In genomic region chr5:107499891-107500535, GRCm38 (mm10) we compare ENCODE assay signal across 23 mouse cellular contexts. TPM values are rescaled to one million over a fixed set of nuclear protein-coding genes. Genes with fewer than 3 reads are reported as not detected.
DNase-seq lines count a peak whose midpoint lies in the region; TF ChIP-seq lines count a peak whose summit lies in the region.
"Had no signal": no experiment of that assay in that cellular context is flagged by ENCODE, and none has a peak within 500 bp of the region (broad histone marks: within the 10 kb centered on the region; RNA-seq: fewer than 3 reads in every experiment).

No protein-coding gene starts in this region.

- H3K4me3 ChIP-seq in layer of hippocampus, adult 2 months, result peak overlapping the region; percentile 53
- H3K4me3 ChIP-seq in cerebellum, adult 2 months (replicated peaks; ENCODE audit: insufficient read depth, low read depth, low read length), result peak overlapping the region; percentile 20
- H3K4me3 ChIP-seq: embryonic facial prominence, embryonic 10.5 days; heart, adult 2 months; heart, embryonic 13.5 days; limb, embryonic 12.5 days had no signal

- H3K27me3 ChIP-seq in cerebellum, adult 2 months (ENCODE audit: control insufficient read depth, insufficient read depth, low read length), result no peaks in the 10 kb centered on the region
- H3K27me3 ChIP-seq: heart, embryonic 13.5 days; hindbrain, embryonic 12.5 days; limb, embryonic 12.5 days had no signal

- TF ChIP-seq POLR2A in cerebellum, adult 2 months (IDR thresholded peaks at IDR 0.05; ENCODE audit: borderline replicate concordance, insufficient read depth, low read length), result no peak

- whole genome bisulfite sequencing in cerebellum, adult 2 months, result 15% methylated on average over 5 of the region's 5 CpGs

- intact Hi-C loops in heart, postnatal 10 days (cut with DNase I), result loop anchor here (10.0 kb wide), 1 partner anchor 655 kb away; no protein-coding TSS in a partner anchor

- no peak for TF ChIP-seq CTCF in layer of hippocampus, adult 2 months (conservative IDR thresholded peaks at IDR 0.05)
- no peak for TF ChIP-seq CTCF in cerebellum, adult 2 months (IDR thresholded peaks at IDR 0.05; ENCODE audit: borderline replicate concordance, insufficient read depth, low read depth, low read length)

- DNase-seq in cerebellum, adult 11-12 months, result peak; percentile 80
- DNase-seq in cerebellum, postnatal 4 days (ENCODE audit: low spot score in 2 of 2), result no peak
- no peak for DNase-seq in layer of hippocampus, adult 2 months (ENCODE audit: low spot score in 2 of 2)
- no peak for DNase-seq in layer of hippocampus, postnatal 36 days
- peak; percentile 76 to 84 for DNase-seq in cerebellum, adult 2 months
- peak; percentile 78 to 87 for DNase-seq in cerebellum, postnatal 25 days
- DNase-seq in heart, postnatal 10 days, result no peak
- DNase-seq in thymus, postnatal 36 days, result no peak
- DNase-seq: adrenal gland, postnatal 10 days; gastrocnemius, postnatal 36 days; heart, adult 2 months; kidney, adult 18-20 months; liver, postnatal 0 days; lung, postnatal 14 days; right cerebral cortex, postnatal 14 days had no signal

- H3K4me1 ChIP-seq in cerebellum, adult 2 months (ENCODE audit: control insufficient read depth, insufficient read depth, low read length), result peaks cover 20% of the 10 kb centered on the region
- H3K4me1 ChIP-seq: heart, embryonic 13.5 days had no signal

- peak overlapping the region; percentile 96; the same call in 1 of the 2 replicates for H3K27ac ChIP-seq in layer of hippocampus, adult 2 months
- H3K27ac ChIP-seq in cerebellum, adult 2 months (ENCODE audit: insufficient read depth, low read length), result no peak overlapping the region
- H3K27ac ChIP-seq: embryonic facial prominence, embryonic 10.5 days; heart, adult 2 months; heart, embryonic 13.5 days; hindbrain, embryonic 12.5 days; kidney, postnatal 0 days; limb, embryonic 12.5 days had no signal

RNA-seq across cellular contexts. Expression of gene Gm42669, which starts 7.4 kb away (rescaled TPM):
- total RNA-seq in layer of hippocampus, adult 2 months (2021), result under 1 TPM; 0.31 to 0.37 TPM
- total RNA-seq in layer of hippocampus, postnatal 36 days (2021), result 1 to 10 TPM in 1 of 2 experiments, under 1 TPM in 1; 0.15 to 1.0 TPM
- 0.23 and 0.46 TPM in 2 replicates for polyA plus RNA-seq in cerebellum, adult 2 months (2012; rRNA removed)
- total RNA-seq in heart, postnatal 10 days (2021), result not detected
- total RNA-seq: gastrocnemius, postnatal 36 days; heart, adult 2 months had no signal
- polyA plus RNA-seq: large intestine, adult 2 months had no signal

RNA-seq across cellular contexts. Expression of gene 1700028K03Rik, which starts 34.5 kb away (rescaled TPM):
- 1 to 10 TPM; 1.0 TPM for total RNA-seq in layer of hippocampus, adult 2 months (2021)
- under 1 TPM; 0.65 to 0.71 TPM for total RNA-seq in layer of hippocampus, postnatal 36 days (2021)
- polyA plus RNA-seq in cerebellum, adult 2 months (2012; rRNA removed), result 0.21 and 0.32 TPM in 2 replicates
- total RNA-seq in heart, postnatal 10 days (2021), result under 1 TPM in 1 of 2 experiments, not detected in 1; 0.12 TPM
- total RNA-seq: common myeloid progenitor, adult 5-6 weeks; gastrocnemius, postnatal 36 days; heart, adult 2 months; heart, postnatal 25 days had no signal
- polyA plus RNA-seq: large intestine, adult 2 months had no signal

Comparison
In these comparisons a context has a peak if more than half of its experiments do, and no peak if none do; other contexts are left out.
1. DNase-seq: peak in cerebellum, adult 11-12 months (single experiment), cerebellum, adult 2 months (2 of 2) and cerebellum, postnatal 25 days (2 of 2); none in cerebellum, postnatal 4 days (0 of 2), layer of hippocampus, adult 2 months (0 of 2), layer of hippocampus, postnatal 36 days (0 of 2), heart, postnatal 10 days (0 of 2) and thymus, postnatal 36 days (0 of 2).